Mouse (Mus musculus): Measurements from ENCODE around the gene Eml1. TPM values are rescaled to one million over a fixed set of nuclear protein-coding genes. Genes with fewer than 3 reads are reported as not detected.
A peak's percentile ranks its signal among the peaks of the same experiment; 100 is the strongest.

Gene Eml1
- polyA plus RNA-seq (2014; fragmentation: Nextera tagmentation; extraction: Ambion mirVana), result 105 and 109 TPM in 2 replicates

DNA sequence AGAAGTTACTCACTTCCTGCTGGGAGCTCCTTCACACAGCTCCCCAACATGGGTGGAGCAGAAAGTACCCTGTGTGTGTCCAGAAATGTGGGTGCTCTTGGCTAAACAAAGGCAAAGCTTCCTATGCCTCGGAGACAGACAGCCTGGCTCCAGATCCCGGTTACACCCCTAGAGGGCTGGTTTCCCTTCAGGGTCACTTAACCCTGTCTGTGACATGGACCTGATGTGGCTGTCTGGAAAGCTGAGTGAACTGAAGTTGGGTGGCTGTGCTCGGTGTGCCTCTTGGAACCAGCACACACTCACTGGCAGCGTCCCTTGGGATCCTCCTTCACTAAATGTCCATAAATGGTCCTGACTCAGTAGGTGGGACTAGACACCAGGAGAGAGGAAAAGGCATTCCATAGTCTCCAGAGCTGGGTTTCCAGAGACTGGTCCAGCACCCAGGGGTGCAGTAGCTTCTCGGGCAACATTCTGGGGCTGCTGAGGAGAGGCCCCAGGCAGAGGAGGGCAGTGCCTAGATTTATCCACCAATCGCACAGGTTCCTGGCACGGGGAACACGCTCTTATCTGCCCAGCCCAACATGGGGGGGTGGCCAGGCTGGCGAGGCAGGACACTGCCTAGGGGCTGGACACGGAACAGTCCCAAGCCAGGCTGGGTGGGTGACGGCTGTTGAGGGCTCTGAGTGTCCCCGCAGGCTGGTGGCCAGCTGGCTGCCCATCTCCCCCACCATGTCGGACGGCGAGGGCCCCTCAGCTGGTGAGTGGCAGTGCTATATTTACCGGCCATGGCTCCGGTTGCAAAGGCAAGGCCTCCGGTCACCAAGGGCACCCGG is at the start of gene Eml1:
Eml1 (plus strand) TSS at position 362 of the 833 bp plus-strand sequence.
- Histone ChIP-seq H3K9ac (peak within 1 kb of the TSS; percentile 29), H3K4me3 (ENCODE audit: low read depth, low read length) (peak within 1 kb of the TSS; percentile 23), H3K27ac (ENCODE audit: low read depth) (peak within 1 kb of the TSS; percentile 90), H3K9me3 (ENCODE audit: low read depth, low read length) (no peaks in the 10 kb centered on the region), H3K4me1 (ENCODE audit: insufficient read depth) (peaks cover 27% of the 10 kb centered on the region), H3K4me2 (peak within 1 kb of the TSS; percentile 47), H3K27me3 (ENCODE audit: insufficient read depth, low read length) (no peaks in the 10 kb centered on the region), H3K36me3 (ENCODE audit: insufficient read depth) (no peaks in the 10 kb centered on the region)
- DNase-seq (peak; percentile 90), ATAC-seq (ENCODE audit: insufficient read depth) (peak; percentile 74)
- 45% methylated on average over 19 of the region's 19 CpGs for WGBS
- peak; percentile 43 for TF ChIP-seq CTCF (IDR thresholded peaks at IDR 0.05; ENCODE audit: low read depth)

DNA sequence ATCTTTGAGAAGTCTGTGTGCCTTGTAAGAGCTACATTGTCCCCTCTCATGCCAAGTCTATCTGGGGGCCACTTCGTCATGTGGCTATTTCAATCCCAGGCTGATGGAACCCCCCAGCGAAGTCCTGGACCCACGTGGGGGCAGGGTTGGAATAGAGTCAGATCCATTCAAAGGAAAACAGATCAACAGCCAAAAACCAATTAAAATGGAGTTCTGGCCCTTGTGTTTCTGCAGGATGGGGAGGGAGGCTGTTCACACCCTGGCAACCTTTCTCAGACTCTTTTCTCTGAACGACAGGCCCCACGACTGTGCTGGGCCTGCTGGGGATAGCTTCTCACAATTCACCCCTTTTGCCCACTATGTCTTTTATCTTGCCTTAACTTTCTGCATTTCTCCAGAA is 44.4 kb upstream of the Eml1 start:
- Histone ChIP-seq H3K27ac (ENCODE audit: low read depth) (no peak overlapping the region), H3K36me3 (ENCODE audit: insufficient read depth) (no peaks in the 10 kb centered on the region), H3K27me3 (ENCODE audit: insufficient read depth, low read length) (peaks cover 44% of the 10 kb centered on the region), H3K4me3 (ENCODE audit: low read depth, low read length) (no peak overlapping the region), H3K4me1 (ENCODE audit: insufficient read depth) (0 out of 2 replicates have a peak, but pooled peaks cover 3% of the 10 kb centered on the region), H3K4me2 (no peak overlapping the region), H3K9ac (no peak overlapping the region), H3K9me3 (ENCODE audit: low read depth, low read length) (no peaks in the 10 kb centered on the region)
- TF ChIP-seq CTCF (IDR thresholded peaks at IDR 0.05; ENCODE audit: low read depth), result no peak
- no peak for ATAC-seq (ENCODE audit: insufficient read depth)
- WGBS, result 55% methylated on average over 5 of the region's 5 CpGs
- no peak for DNase-seq

GRCm38 (mm10) chr12:108327889-108328491 is 42.8 kb upstream of the Eml1 start:
- H3K4me2 ChIP-seq, result peak overlapping the region; percentile 75
- H3K27me3 ChIP-seq (ENCODE audit: insufficient read depth, low read length), result peaks cover 44% of the 10 kb centered on the region
- H3K9me3 ChIP-seq (ENCODE audit: low read depth, low read length), result no peaks in the 10 kb centered on the region
- peak; percentile 74 for DNase-seq
- no peak overlapping the region for H3K27ac ChIP-seq (ENCODE audit: low read depth)
- H3K9ac ChIP-seq, result peak overlapping the region; percentile 16; the same call in 1 of the 2 replicates
- peak overlapping the region; percentile 39 for H3K4me3 ChIP-seq (ENCODE audit: low read depth, low read length)
- H3K36me3 ChIP-seq (ENCODE audit: insufficient read depth), result no peaks in the 10 kb centered on the region
- 0 out of 2 replicates have a peak, but pooled peaks cover 3% of the 10 kb centered on the region for H3K4me1 ChIP-seq (ENCODE audit: insufficient read depth)
- peak; percentile 44; the same call in 1 of the 2 replicates for ATAC-seq (ENCODE audit: insufficient read depth)
- WGBS, result under 1% methylated on average over 66 of the region's 66 CpGs
- TF ChIP-seq CTCF (IDR thresholded peaks at IDR 0.05; ENCODE audit: low read depth), result no peak

DNA sequence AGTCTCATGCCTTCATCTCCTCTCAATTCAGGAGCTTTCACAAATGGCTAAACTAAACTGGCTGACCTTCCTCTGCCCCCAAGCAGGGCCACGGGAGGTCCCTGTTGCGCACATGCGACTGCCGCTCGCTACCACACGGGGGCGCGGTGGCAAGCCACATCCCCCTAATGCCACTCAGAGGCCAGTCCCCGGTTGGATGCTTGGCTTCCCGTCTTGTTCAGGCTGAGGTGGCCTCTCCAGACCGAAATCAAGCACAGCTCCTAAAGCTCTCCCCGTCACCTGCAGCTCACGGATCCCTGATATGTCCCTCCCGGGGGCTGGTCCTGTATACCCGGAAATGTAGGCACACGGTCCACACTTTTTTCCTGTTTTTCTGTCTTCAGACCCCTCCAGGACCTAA is 37.7 kb upstream of the Eml1 start:
- H3K4me3 ChIP-seq (ENCODE audit: low read depth, low read length), result peak overlapping the region; percentile 33
- no peaks in the 10 kb centered on the region for H3K36me3 ChIP-seq (ENCODE audit: insufficient read depth)
- peak; percentile 99 for TF ChIP-seq CTCF (IDR thresholded peaks at IDR 0.05; ENCODE audit: low read depth)
- no peak overlapping the region for H3K27ac ChIP-seq (ENCODE audit: low read depth)
- H3K4me2 ChIP-seq, result peak overlapping the region; percentile 100
- ATAC-seq (ENCODE audit: insufficient read depth), result peak; percentile 45
- peaks cover 34% of the 10 kb centered on the region for H3K27me3 ChIP-seq (ENCODE audit: insufficient read depth, low read length)
- H3K9me3 ChIP-seq (ENCODE audit: low read depth, low read length), result no peaks in the 10 kb centered on the region
- peak; percentile 94 for DNase-seq
- 1% methylated on average over 16 of the region's 16 CpGs for WGBS
- peaks cover 8% of the 10 kb centered on the region for H3K4me1 ChIP-seq (ENCODE audit: insufficient read depth)
- no peak overlapping the region for H3K9ac ChIP-seq

DNA sequence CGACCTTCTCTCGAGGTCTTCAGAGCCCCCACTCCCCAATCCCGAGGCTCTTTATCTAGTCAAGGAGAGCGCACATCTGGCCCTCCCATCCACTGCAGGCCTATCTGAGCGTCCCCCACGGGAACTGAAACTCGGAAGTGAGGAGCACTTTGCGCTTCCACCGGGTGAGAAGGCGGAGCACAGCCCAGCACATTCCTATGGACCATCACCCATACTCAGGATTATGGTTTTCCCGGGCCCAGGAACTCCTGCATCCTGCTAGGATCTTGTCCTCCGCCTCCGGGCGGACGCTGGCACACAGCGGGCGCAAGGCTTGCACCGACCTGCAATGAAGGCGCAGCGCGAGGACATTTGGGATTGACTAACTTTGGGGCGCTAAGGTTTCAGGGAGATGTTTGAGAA is 37.3 kb upstream of the Eml1 start:
- H3K4me2 ChIP-seq, result peak overlapping the region; percentile 100
- H3K27ac ChIP-seq (ENCODE audit: low read depth), result peak overlapping the region; percentile 7; the same call in 1 of the 2 replicates
- H3K4me1 ChIP-seq (ENCODE audit: insufficient read depth), result peaks cover 7% of the 10 kb centered on the region
- peaks cover 29% of the 10 kb centered on the region for H3K27me3 ChIP-seq (ENCODE audit: insufficient read depth, low read length)
- under 1% methylated on average over 22 of the region's 22 CpGs for WGBS
- DNase-seq, result no peak
- no peak overlapping the region for H3K9ac ChIP-seq
- peak overlapping the region; percentile 33 for H3K4me3 ChIP-seq (ENCODE audit: low read depth, low read length)
- H3K36me3 ChIP-seq (ENCODE audit: insufficient read depth), result no peaks in the 10 kb centered on the region
- ATAC-seq (ENCODE audit: insufficient read depth), result peak; percentile 52
- no peak for TF ChIP-seq CTCF (IDR thresholded peaks at IDR 0.05; ENCODE audit: low read depth)
- no peaks in the 10 kb centered on the region for H3K9me3 ChIP-seq (ENCODE audit: low read depth, low read length)

- peak within 1 kb of the TSS; percentile 100 for H3K4me2 ChIP-seq
- peak; percentile 100 for DNase-seq
- under 1% methylated on average over 31 of the region's 56 CpGs for WGBS
Observed at GRCm38 (mm10) chr12:108333895-108334445, 36.8 kb upstream of the Eml1 start, which contains the start of gene Cyp46a1. Gene Cyp46a1, plus strand, starts transcription at chr12:108334381.

More at GRCm38 (mm10) chr12:108333895-108334445, 36.8 kb upstream of the Eml1 start, which contains the start of gene Cyp46a1:
- peak within 1 kb of the TSS; percentile 7; the same call in 1 of the 2 replicates for H3K27ac ChIP-seq (ENCODE audit: low read depth)
- peak; percentile 88 for ATAC-seq (ENCODE audit: insufficient read depth)
- peak within 1 kb of the TSS; percentile 66 for H3K4me3 ChIP-seq (ENCODE audit: low read depth, low read length)
- peak; percentile 25; the same call in 1 of the 2 replicates for TF ChIP-seq CTCF (IDR thresholded peaks at IDR 0.05; ENCODE audit: low read depth)
- H3K4me1 ChIP-seq (ENCODE audit: insufficient read depth), result peaks cover 6% of the 10 kb centered on the region
- no peaks in the 10 kb centered on the region for H3K36me3 ChIP-seq (ENCODE audit: insufficient read depth)
- no peaks in the 10 kb centered on the region for H3K9me3 ChIP-seq (ENCODE audit: low read depth, low read length)
- H3K9ac ChIP-seq, result peak within 1 kb of the TSS; percentile 54
- peaks cover 25% of the 10 kb centered on the region for H3K27me3 ChIP-seq (ENCODE audit: insufficient read depth, low read length)

All from lung, embryonic 14.5 days (tissue).